Mouse (Mus musculus): ENCODE results near the gene Gstm7. TPM values are rescaled to one million over a fixed set of nuclear protein-coding genes. Genes with fewer than 3 reads are reported as not detected.
"Not testable (repeated sequence)": the region's sequence is repeated elsewhere in the genome, so short reads cannot be mapped to it uniquely, and the experiment has no call there.

The Gstm7 gene
- total RNA-seq (2021): 10 to 100 TPM; 80.5 to 95.0 TPM
- 70.4 and 119 TPM in 2 replicates for polyA plus RNA-seq (2012; rRNA removed)
- long read RNA-seq, transcript Gstm7-201 (8 exons, 1,377 nt): major isoform, 36 of 49 reads
- long read RNA-seq, partial matches to known transcripts: 3 of 49 reads
- long read RNA-seq, other reads (novel, unspliced or antisense): 7 of 49 reads

DNA sequence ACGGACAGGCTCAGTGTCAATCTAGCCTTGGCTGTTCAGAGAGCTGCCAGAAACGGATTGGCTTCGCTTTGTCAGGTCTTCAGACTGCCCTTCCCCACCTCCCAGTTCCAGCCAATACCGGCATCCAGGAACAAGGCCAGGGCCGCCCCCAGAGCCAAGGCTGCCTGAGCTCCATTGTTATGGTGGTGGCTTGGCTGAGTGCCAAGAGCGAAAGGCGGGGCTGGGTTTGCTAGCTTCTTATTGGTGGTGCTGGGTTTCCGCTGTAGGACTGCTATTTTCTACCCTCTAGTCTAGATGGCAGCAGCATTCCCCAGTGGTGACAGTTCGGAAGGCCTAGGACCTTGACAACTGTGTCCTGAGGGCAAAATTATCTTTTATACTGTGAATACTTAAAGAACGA, at the start of gene Gstm7:
Gene Gstm7, minus strand, starts transcription at position 148 of the 400 bp plus-strand sequence.
- peak within 1 kb of the TSS; percentile 44 for H3K4me3 ChIP-seq
- H3K36me3 ChIP-seq (ENCODE audit: control insufficient read depth, insufficient read depth, low read length): no peaks in the 10 kb centered on the region
- peak; percentile 72; the same call in 1 of the 2 replicates for TF ChIP-seq EP300 (IDR thresholded peaks at IDR 0.05; ENCODE audit: insufficient read depth, low read depth, low read length)
- TF ChIP-seq CTCF (IDR thresholded peaks at IDR 0.05): peak; percentile 57
- TF ChIP-seq POLR2A (IDR thresholded peaks at IDR 0.05; ENCODE audit: insufficient read depth, low read depth, low read length): 0 out of 2 replicates have a peak, but pooled peaks have one; percentile 33
- DNase-seq: peak; percentile 96 to 98
- peak within 1 kb of the TSS; percentile 56 for H3K9ac ChIP-seq (ENCODE audit: low read depth, low read length)
- intact Hi-C loops (cut with DNase I): loop anchor here (2.0 kb wide), 1 partner anchor 87 kb away; no protein-coding TSS in a partner anchor
- H3K27ac ChIP-seq: peak within 1 kb of the TSS; percentile 80
- no peaks in the 10 kb centered on the region for H3K27me3 ChIP-seq (ENCODE audit: control insufficient read depth, insufficient read depth, low read length)
- H3K79me2 ChIP-seq (replicated peaks; ENCODE audit: control insufficient read depth, insufficient read depth, low read length): no peaks in the 10 kb centered on the region
- H3K4me1 ChIP-seq (ENCODE audit: control insufficient read depth, insufficient read depth, low read length): peaks cover 7% of the 10 kb centered on the region
- WGBS: 1% methylated on average over 10 of the region's 10 CpGs

DNA sequence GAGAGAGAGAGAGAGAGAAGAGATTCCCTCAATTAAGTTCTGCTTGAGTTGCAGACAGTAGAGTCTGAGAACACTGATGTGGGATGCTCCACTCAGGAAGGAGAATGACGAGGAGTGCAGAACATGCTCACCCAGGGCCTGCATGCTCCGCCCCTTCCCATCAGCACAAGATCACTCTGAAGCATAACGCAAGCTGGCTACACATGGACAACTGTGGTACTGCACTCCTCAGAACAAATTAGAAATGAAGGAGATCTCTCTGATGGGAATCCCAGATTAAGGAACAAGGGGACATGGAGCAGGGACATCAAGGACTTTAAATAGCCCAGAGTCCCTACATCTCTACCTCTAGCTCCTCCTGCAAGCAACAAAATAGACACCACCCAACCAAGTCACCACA, 49.6 kb upstream of the Gstm7 start:
- Histone ChIP-seq H3K79me2 (replicated peaks; ENCODE audit: control insufficient read depth, insufficient read depth, low read length) (no peaks in the 10 kb centered on the region), H3K9ac (ENCODE audit: low read depth, low read length) (no peak overlapping the region), H3K4me1 (ENCODE audit: control insufficient read depth, insufficient read depth, low read length) (peaks cover 9% of the 10 kb centered on the region), H3K27ac (no peak overlapping the region), H3K36me3 (ENCODE audit: control insufficient read depth, insufficient read depth, low read length) (no peaks in the 10 kb centered on the region), H3K4me3 (no peak overlapping the region), H3K27me3 (ENCODE audit: control insufficient read depth, insufficient read depth, low read length) (no peaks in the 10 kb centered on the region)
- no peak for DNase-seq
- no peak for TF ChIP-seq CTCF (IDR thresholded peaks at IDR 0.05)
- intact Hi-C loops (cut with DNase I): loop anchor here (5.0 kb wide), 1 partner anchor 36 kb away; the partner anchor contains the start of gene Gstm1
- WGBS: 72% methylated on average over 3 of the region's 3 CpGs

DNA sequence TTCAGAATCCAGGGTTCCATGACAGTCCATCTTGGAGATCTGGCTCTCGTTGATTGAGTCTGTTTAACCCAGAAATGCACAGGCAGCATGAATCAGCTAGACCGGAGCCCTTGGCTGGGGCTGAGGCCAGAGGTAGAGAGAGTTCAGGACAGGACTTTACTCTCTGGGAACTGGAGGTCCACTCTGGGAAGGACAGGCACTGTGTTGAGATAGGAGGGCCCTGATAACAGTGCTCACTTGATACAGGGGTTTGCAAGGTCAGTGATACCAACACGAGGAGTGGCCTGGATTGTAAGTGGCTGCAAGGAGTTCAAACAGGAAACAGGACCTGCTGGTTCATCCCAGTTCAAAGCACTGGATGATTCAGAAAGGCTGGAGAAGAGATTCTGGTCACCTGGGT, 46.1 kb upstream of the Gstm7 start:
- intact Hi-C loops (cut with DNase I): no loop called here
- no peak for DNase-seq
- TF ChIP-seq EP300 (IDR thresholded peaks at IDR 0.05; ENCODE audit: insufficient read depth, low read depth, low read length) (no peak), POLR2A (IDR thresholded peaks at IDR 0.05; ENCODE audit: insufficient read depth, low read depth, low read length) (no peak), CTCF (IDR thresholded peaks at IDR 0.05) (no peak)

DNA sequence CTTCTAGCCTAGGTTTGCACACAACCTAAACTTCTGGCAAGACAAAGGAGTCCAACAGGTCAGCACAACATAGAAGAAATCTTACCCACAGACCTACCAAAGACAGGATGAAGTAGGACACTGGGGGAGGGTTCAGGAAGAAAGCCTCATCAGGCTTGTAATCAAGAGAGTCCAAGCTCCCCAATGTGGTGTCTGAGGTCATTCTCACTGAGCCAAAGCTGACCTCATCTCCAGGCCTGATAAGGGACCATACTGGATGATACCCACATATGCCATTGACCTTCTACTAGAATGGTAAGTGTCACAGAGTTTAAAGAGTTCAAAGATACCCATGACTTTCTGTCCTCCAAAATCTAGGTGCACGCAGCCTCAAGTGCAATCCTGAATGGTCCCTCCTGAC, 42.6 kb upstream of the Gstm7 start:
- no peak overlapping the region for H3K4me3 ChIP-seq
- 88% methylated on average over 1 of the region's 1 CpGs for WGBS

More for the DNA sequence above, 46.1 kb upstream of the Gstm7 start:
- H3K4me3 ChIP-seq: no peak overlapping the region
- H3K9ac ChIP-seq (ENCODE audit: low read depth, low read length): no peak overlapping the region
- no peaks in the 10 kb centered on the region for H3K79me2 ChIP-seq (replicated peaks; ENCODE audit: control insufficient read depth, insufficient read depth, low read length)
- H3K27ac ChIP-seq: no peak overlapping the region
- 42% methylated on average over 3 of the region's 3 CpGs for WGBS
- H3K27me3 ChIP-seq (ENCODE audit: control insufficient read depth, insufficient read depth, low read length): no peaks in the 10 kb centered on the region
- H3K36me3 ChIP-seq (ENCODE audit: control insufficient read depth, insufficient read depth, low read length): no peaks in the 10 kb centered on the region
- H3K4me1 ChIP-seq (ENCODE audit: control insufficient read depth, insufficient read depth, low read length): no peaks in the 10 kb centered on the region

DNA sequence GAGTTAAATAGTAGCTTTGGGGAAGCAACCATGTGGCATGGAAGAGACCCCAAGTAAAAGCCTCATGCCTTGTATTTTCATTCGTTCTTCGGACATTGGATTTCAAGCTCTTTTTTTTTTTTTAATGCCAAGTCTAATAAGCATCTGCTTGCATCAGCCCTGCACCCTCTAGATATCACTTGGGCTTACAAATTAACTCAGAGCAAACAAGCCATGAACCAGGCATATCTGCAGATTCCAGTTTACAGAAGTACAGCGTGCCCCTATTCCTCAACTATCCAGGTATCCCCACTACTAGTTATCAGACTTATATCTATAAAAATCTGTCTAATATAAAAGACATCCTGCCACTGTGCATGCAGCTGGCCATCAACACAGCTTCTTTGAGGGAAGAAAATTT, 40.5 kb upstream of the Gstm7 start:
- intact Hi-C loops (cut with DNase I): no loop called here
- H3K36me3 ChIP-seq (ENCODE audit: control insufficient read depth, insufficient read depth, low read length): no peaks in the 10 kb centered on the region
- no peak overlapping the region for H3K27ac ChIP-seq
- no peak overlapping the region for H3K4me3 ChIP-seq
- TF ChIP-seq CTCF (IDR thresholded peaks at IDR 0.05) (no peak), POLR2A (IDR thresholded peaks at IDR 0.05; ENCODE audit: insufficient read depth, low read depth, low read length) (no peak), EP300 (IDR thresholded peaks at IDR 0.05; ENCODE audit: insufficient read depth, low read depth, low read length) (no peak)
- H3K9ac ChIP-seq (ENCODE audit: low read depth, low read length): no peak overlapping the region
- H3K79me2 ChIP-seq (replicated peaks; ENCODE audit: control insufficient read depth, insufficient read depth, low read length): no peaks in the 10 kb centered on the region
- H3K4me1 ChIP-seq (ENCODE audit: control insufficient read depth, insufficient read depth, low read length): no peaks in the 10 kb centered on the region
- no peak for DNase-seq
- 92% methylated on average over 3 of the region's 3 CpGs for WGBS
- no peaks in the 10 kb centered on the region for H3K27me3 ChIP-seq (ENCODE audit: control insufficient read depth, insufficient read depth, low read length)

More for the DNA sequence above, 42.6 kb upstream of the Gstm7 start:
- no peaks in the 10 kb centered on the region for H3K36me3 ChIP-seq (ENCODE audit: control insufficient read depth, insufficient read depth, low read length)
- DNase-seq: no peak
- TF ChIP-seq EP300 (IDR thresholded peaks at IDR 0.05; ENCODE audit: insufficient read depth, low read depth, low read length) (no peak), POLR2A (IDR thresholded peaks at IDR 0.05; ENCODE audit: insufficient read depth, low read depth, low read length) (no peak), CTCF (IDR thresholded peaks at IDR 0.05) (no peak)
- H3K4me1 ChIP-seq (ENCODE audit: control insufficient read depth, insufficient read depth, low read length): no peaks in the 10 kb centered on the region
- intact Hi-C loops (cut with DNase I): no loop called here
- H3K27me3 ChIP-seq (ENCODE audit: control insufficient read depth, insufficient read depth, low read length): no peaks in the 10 kb centered on the region
- H3K27ac ChIP-seq: no peak overlapping the region
- no peaks in the 10 kb centered on the region for H3K79me2 ChIP-seq (replicated peaks; ENCODE audit: control insufficient read depth, insufficient read depth, low read length)
- H3K9ac ChIP-seq (ENCODE audit: low read depth, low read length): no peak overlapping the region

DNA sequence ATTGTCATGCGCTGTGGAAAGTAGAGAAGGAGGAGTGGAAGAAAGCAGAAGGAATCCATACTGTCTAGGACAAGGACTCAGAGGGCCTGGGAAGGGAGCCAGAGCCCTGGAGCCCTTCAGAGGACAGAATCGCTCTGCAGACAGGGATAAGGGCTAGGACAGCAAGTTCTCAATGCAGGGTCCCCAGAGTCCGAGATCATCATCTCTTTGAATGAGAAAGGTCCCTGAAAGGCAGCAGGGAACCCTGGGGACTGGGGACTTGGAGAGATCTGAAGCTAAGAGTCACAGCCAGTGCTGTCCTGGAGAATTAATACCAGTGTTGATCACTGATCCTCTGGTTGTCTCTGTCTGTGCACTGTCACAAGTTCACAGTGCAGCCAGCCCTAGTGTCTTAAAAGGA, 39.5 kb upstream of the Gstm7 start:
- intact Hi-C loops (cut with DNase I); H3K36me3 ChIP-seq (ENCODE audit: control insufficient read depth, insufficient read depth, low read length); H3K27me3 ChIP-seq (ENCODE audit: control insufficient read depth, insufficient read depth, low read length); H3K79me2 ChIP-seq (replicated peaks; ENCODE audit: control insufficient read depth, insufficient read depth, low read length); H3K4me3 ChIP-seq; H3K27ac ChIP-seq; H3K4me1 ChIP-seq (ENCODE audit: control insufficient read depth, insufficient read depth, low read length); DNase-seq; H3K9ac ChIP-seq (ENCODE audit: low read depth, low read length): not testable (repeated sequence)
- 54% methylated on average over 3 of the region's 3 CpGs for WGBS

Measured in heart, adult 2 months (tissue).